Mouse (Mus musculus) thymus, postnatal 25 days (tissue): ENCODE results near the gene Il25.

Experiments used
- DNase-seq: peaks from one replicate; pipeline ENCODE4 v3.0.0; 2022

Gene Il25

DNA sequence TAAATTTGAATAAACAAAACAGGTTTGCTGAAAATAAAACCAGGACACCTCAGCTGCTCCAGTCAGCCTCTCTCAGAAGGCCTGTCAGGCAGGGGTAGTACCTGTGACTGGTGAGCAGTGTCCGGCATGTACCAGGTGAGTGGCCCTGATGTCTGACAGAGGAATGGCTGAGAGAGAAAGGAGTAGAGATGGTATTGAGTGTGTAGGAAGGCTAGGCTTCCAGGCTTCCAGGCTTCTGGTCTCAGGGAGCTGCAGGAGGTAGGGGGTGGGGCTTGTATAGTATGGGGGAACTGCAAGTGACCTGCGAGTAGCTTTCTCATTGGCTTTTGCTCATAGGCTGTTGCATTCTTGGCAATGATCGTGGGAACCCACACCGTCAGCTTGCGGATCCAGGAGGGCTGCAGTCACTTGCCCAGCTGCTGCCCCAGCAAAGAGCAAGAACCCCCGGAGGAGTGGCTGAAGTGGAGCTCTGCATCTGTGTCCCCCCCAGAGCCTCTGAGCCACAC, at the start of gene Il25:
Gene Il25 (plus strand): TSS at position 51 of the 506 bp plus-strand sequence.
- DNase-seq = no peak

DNA sequence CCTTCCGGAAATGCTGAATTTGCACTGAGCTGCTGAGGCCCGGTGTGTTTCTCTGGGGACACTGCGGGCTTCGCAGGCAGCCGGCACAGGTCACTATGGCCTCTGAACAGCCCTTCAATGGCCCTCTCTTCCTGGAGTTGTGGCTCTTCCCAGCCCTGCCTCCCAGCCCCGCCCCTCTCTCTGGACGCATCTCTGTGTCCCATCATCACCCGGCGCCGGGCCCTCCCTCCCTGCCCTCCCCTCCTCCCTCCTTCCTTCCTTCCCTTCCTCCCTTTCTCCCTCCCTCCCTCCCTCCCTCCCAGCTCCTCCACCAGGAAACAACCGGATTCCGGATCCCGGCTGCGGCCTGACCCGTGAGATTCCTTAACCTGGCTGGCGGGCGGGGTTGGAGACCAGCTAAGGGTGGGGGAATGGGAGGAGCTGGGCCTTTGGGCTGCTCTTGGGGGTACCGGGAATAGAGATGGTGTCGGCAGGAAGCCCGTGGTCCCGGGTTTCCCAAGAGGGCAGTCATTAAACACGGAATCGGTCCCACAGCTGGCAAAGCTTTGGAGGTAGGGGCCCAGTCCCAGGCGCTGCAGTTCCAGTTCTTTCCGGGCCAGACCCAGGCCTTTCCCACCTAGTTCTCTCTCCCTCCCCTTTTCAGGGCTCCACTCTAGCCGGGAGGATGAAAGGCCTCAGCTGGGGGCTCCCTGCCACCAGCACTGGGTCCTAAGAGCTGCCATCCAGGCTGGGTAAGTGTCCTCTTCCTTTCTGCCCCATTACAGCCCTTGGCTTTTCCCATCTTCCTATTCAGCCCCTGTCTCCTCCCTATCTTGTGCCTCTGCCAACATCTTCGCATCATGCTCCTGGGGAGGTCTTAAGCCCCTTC, 49.1 kb upstream of the Il25 start, which contains the start of the genes Bcl2l2 and Gm20521:
Gene Bcl2l2 (plus strand): TSS at position 224 of the 868 bp plus-strand sequence.
Gene Gm20521 (plus strand): TSS at position 288 of the 868 bp plus-strand sequence.
- peak; percentile 18 for DNase-seq

DNA sequence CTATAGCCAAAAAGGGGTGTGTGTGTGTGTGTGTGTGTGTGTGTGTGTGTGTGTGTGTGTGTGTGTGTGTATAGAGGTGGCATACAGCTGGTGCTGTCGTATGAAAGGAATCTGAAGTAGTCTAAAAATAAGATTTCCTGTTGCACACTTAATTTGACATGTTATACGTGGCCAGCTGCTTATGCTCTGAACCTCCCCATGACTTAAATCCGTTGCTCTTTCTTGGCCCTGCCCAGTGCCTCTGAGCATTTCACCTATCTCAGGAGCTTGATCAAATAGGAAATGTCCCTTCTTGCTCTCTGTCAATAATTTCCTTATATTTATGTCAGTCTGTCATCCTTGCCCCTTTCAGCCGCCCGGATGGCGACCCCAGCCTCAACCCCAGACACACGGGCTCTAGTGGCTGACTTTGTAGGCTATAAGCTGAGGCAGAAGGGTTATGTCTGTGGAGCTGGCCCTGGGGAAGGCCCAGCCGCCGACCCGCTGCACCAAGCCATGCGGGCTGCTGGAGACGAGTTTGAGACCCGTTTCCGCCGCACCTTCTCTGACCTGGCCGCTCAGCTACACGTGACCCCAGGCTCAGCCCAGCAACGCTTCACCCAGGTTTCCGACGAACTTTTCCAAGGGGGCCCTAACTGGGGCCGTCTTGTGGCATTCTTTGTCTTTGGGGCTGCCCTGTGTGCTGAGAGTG, 48.3 kb upstream of the Il25 start:
- DNase-seq = no peak

DNA sequence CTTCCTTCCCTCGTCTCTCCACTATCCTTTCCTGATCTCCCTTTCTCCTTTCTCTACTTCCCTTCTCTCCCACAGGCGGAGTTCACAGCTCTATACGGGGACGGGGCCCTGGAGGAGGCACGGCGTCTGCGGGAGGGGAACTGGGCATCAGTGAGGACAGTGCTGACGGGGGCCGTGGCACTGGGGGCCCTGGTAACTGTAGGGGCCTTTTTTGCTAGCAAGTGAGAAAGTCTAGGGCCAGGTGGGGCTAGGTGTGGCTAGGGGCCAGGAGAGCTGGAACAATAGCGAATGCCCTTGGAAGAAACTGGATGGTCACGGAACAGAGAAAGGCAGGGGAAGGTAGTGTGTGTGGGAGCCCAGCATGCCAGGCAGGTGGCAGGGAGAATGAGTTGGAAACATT, 47.2 kb upstream of the Il25 start:
- DNase-seq = no peak

DNA sequence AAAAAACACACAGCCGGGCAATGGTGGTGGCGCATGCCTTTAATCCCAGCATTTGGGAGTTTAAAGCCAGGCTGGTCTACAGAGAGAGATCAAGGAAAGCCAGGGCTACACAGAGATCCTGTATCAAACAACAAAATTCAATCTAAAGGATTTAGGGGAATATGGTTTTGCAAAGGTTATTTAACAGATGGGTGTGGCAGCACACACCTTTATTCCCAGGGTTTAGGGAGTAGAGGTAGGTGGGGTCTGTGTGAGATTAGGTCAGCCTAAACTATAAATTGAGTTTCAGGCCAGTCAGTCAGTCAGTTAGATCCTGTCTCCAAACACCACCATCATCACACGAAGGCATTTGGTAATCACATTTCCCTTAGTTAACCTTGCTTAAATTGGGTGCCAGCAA, 40.3 kb upstream of the Il25 start, which contains the start of gene Pabpn1:
Gene Pabpn1 (plus strand): TSS at position 301 of the 400 bp plus-strand sequence.
- DNase-seq = no peak

DNA sequence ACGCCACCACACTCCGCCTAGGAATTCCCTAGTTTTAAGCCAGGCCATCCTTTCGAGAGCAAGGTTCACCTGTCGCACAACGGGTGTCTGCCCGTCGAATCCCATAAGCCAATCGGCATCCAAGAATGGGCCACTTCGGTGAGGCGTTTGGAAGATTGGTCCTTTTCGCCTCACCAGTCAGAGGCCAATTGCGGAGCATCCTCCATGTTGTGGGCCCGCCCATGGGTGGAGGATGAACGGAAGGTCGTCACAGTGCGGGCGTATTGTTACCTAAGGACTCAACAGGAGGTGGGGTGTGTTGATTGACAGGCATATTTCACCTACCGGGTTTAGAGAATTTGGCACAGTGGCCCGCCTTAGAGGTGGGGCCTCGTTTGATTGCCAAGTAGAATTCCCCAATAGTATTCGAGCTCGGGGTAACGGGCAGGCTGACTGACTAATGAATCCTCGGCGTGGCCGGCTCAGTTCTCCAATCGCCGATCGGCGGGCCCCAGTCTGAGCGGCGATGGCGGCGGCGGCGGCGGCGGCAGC, 38.8 kb upstream of the Il25 start:
- DNase-seq = peak; percentile 97

DNA sequence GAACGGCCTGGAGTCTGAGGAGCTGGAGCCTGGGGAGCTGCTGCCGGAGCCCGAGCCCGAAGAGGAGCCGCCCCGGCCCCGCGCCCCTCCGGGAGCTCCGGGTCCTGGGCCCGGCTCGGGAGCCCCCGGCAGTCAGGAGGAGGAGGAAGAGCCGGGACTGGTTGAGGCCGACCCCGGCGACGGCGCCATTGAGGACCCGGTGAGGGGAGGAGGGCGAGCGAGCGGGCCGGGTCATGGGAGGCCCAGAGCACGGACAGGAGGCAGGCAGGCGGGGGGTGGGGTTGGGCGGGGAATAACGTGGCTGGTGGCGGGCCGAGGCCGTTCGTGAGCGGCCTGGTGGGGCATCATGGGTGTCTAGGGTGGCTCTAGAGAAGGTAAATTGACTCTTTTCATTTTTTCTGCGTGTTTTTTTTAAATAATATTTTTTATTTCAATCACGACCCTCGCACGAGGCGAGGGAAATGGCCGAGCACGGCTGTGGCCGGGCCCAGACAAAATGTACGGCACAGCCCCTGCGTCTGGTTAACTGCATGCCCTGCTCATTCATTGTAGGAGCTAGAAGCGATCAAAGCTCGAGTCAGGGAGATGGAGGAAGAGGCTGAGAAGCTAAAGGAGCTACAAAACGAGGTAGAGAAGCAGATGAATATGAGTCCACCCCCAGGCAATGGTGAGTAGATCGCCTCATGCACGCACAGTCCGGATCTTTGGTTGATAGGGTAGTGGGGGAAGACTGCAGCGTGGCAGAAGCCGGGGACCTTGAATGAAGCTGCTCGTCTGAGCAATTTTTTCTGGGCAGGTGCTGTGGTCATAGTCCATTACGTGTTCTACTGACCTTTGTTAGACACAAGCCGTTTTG, 38.0 kb upstream of the Il25 start:
- peak; percentile 66 for DNase-seq

DNA sequence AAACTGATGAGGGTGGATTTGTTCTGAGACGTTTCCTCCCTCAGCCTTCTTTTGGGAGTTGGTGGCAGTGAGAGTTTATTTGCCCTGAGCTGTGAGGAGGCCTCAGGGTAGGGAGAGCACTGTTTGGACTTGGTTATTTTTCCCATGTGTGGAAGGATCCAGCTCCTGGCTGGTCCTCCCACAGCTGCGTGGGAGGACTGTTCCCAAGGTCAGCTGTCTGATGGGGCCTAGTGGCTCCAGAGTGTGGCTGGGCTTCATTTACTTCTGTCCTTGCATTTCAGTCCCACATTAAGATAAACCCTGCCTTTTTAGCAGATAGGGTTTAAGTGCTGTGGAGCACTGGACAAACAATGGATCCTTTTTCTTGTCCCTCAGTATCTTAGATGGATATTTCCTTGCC, 35.0 kb upstream of the Il25 start:
- DNase-seq = no peak

DNA sequence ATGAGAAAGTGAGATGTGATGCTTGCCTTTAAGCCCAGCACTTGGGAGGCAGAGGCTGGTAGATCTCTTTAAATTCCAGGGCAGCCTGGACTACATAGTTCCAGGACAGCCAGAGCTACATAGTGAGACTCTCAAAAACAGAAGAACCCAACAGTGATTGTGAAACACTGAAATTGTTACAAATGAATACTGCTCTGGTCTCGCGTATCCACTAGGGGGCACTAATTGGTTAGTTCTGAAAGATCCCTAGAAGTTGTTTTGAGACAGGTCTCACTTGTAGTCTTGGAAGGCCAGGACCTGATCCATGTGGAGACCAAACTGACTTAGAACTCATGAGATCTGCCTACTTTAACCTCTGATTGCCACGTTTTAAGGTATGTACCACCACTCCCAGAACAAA, 32.1 kb upstream of the Il25 start:
- peak; percentile 61 for DNase-seq

DNA sequence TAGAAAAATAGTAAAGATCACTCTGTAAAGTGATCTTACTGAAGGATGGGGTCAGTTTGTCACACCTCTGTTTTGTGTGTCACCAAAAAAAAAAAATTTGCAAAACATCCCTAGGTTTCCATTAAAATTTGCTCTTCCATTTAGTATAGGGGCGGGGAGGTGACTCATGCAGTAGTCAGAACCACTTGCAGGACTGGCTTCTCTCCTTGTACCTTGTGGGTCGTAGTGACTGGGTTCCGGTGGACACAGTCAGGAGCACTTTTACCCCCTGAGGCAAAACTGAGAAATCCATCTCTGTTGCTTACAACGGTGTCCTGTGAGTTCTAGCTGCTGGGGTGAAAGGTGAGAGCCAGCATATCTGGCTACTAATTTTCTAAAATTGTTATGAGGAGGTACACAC, 28.9 kb upstream of the Il25 start:
- DNase-seq = no peak

DNA sequence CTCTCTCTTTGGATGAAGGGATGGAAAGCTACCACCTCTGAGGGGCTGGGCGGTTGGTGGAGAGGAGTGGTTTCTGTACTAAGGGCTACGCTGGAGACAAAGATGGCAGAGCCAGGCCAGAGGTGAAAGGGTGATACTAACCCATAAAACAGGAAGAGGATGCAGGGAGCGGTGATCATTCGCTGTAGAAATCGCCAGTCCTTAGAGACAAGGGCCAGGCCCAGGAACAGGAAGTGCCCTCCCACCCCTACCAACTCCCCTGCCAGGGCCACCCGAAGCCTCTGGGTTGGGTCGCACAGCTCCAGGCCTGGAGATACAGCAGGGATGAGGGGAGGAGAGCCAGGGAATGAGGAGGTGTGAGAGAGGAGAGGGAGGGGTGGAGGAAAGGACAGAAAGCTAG, 23.8 kb upstream of the Il25 start:
- DNase-seq = no peak

DNA sequence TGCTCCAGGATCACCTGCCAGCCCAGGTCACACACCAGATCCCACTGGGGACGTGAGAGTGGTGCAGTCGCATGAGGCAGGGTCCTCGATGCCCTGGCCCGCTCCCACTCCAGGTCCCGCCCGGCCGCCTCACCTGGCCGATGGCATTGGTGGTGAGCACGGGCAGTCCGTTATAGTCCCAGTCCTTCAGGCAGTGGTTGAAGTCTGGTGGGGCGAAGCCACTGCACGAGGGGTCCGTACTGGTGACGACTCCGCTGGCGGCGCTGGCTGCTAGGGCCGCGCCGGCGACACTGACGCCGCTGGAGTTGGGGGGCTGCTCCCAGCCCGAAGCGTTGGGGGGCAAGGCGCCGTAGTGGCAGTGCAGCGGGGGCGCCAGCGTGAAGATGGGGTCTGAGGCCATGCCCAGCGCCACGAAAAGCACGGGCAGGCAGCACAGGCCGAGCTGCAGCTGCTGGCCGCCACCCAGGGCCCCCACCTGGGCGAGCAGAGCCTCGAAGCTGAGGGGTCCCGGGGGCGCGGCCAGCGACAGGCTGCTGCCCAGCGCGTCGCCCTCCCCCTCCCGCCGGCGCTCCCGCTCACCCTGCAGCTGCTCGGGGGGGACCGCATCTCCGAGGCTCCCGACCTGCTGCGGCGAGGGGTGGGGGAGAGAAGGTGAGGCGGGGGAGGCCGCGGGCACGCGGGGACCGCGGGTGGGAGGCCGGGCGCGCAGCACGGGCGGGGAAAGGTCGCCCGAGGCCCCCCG, 20.2 kb upstream of the Il25 start:
- peak; percentile 14 for DNase-seq

DNA sequence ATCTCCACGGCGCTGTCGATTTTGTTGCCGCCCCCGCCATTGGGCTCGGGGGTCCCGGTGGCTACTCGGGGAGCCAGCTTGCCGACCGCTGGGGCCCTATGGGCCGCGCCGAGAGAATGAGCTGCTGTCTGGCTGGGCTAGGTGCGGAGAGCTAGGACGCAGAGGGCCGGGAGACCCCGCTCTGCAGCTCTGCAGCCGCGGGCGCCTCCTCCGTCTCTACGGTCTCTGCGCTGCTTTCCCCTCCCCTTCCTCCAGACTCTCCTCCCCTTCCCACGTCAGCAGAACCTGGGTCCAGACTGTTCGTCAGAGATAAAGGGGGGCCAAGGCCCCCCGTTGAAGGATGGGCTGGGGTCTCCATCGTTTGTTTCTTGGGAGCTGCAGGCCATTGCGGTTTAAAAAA, 19.6 kb upstream of the Il25 start, which contains the start of gene Slc22a17:
Gene Slc22a17 (minus strand): TSS at position 247 of the 400 bp plus-strand sequence.
- DNase-seq = peak; percentile 45

DNA sequence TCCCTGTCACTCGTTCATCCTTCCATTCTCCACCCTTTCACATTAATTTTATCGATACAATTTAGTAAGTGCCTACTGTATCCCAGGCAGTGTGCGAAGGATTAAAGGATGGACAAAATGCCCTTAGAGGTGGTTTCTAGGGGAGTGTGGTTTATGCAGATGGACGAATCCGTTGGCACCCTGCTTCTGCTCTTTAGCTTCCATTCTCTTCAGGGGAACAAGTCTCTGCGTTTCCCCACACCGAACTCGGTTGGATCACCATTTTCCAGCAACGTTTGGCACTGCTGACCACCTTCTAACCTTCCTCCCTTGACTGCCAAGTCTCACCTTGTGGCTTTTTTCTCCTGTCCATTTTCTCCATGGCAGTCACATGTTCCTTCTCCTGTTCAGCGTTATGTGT, 19.2 kb upstream of the Il25 start:
- no peak for DNase-seq

DNA sequence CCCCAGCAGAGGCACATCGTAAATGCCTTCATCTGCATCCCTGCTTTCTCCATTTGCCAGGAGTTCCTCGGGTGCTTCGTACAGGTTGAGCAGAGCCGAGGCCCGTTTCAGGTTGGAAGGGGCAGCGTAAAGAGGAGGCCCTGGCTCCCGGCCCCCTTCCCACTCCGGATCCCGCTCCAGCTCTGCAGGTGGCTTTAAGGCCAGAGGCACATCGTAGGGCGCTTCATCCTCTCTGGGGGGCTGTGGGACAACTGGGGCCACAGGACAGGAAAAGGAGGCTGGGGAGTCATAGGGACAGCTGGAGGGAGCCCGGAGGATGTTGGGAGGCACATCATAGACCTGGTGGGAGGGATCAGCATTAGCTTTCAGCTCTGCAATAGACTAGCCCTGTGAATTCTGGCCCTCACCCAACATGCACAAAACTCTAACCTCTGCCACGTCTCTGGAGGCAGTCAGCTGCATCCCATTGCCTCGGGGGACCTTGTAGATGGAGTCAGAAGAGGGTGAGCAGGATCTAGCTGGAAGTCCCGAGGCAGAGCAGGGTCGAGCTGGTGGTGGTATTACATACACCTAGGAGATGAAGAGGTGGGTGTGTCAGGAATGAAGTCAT, 12.3 kb upstream of the Il25 start:
- DNase-seq = no peak

DNA sequence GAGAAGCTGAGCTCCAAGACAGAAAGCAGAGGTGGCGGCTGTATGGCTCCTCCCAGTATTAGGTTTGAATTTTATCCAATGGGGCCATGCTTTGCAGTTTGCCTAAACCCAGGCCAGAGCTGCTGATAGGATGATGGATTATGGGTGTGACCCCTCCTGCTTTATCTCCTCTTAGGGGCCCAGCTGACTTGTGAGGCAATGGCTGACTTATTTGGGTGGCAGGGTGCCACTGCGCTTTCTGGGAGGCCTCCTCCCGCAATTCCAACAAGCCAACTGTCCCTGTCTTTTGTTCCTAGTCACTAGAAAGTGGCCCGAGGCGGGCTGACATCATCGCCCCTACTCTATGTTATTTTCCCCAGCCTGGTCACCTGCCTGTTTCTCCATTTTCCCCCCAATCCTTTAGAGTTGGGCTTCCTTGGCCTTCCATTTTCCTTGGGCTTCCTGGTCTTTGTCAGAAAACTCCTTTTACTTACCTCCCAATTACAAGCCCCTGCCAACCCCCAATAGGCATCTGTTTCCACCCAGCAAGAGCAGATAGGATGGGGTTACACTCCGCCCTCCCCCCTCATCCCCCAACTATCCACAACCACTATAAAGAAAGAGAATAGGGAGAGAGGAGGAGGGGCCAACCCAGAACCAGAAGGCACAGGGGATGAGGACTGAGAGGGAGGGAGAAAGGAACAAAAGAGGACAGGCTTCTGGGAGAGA, 7.7 kb upstream of the Il25 start:
- DNase-seq = no peak

DNA sequence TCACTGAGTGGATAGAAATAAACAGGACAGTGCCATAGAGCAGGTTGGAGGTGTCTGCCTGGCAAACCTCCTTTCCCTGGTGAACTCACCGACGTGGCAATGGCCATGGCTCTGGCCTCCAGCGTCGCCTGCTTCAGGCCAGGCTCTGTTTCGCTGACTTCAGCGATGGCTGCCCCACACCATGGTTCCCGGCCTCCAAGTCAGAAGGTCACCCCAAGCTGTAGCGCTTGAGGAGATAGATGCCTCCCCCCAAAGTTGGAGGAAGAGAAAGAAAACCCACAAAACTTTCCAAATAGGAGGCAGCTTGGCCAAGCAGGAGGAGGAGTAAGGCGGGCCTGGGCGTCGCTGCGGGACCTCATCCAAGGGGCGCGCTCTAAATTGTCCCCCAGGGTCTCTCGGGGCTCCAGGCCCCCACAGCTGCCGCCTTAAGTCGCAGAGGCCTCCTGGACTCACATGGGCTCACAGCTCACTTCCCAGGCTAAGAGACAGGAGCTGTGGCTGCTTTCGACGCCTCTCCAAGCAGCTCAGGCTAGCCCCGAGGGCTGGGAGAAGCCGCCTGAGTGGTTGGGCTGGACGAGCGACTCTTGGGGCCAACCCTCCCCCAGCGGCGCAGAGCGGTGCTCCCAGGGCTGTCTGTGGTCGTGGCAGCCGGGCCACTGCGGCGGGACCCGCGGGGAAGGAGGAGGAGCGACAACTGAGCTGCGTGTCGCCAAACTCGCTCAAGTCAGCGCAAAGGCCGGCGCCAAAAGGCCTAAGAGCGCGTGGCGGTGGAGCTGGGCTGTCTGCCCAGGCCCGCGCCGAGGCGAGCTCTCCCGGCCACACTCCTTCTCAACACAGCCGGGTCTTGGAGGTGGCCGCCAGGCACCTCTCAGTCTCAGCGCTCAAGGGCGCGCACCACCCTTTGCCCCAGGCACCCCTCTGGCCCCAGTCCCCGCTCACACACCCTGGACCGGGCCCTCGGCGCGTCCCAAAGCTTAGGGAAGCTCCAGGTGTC, 6.8 kb upstream of the Il25 start, which contains the start of gene Efs:
Gene Efs (minus strand): TSS at position 778 of the 994 bp plus-strand sequence.
- no peak for DNase-seq

DNA sequence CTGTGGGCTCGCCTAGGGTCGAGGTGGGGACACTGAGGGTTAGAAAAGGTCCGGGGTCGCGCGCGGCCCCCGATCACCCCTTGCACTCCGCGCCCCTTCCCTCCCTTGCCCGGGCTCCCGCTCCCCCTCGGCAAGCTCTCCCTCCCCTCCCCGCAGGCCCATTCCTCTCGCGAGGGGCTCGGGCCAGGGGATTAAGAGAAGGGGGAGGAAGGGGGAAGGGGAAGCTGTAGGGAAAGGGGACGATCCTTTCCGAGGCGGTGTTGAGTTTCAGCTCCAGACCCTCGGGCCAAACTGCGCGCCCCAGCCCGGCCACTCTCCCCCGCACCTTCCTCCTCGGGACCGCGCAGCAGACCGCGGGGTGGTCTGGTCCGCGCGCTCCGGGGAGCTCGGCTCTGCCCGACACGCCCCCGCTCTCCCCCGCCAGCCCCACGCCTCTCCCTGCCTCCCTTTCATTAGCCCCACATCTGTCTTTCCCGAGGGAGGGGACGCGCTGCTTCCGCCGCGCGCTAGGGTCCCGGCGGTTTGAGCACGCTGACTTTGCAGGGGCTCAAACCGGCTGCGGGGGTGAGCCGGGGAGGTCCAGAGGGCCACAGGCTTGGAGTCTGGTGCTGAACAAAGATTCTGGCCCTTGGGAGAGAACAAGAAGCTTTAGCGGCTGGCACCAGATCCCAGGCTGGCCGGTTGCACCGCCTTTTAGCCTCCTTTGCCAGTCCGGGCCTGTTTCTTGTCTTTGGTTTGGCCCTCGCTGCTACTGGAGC, 5.9 kb upstream of the Il25 start:
- no peak for DNase-seq
